Mouse (Mus musculus) right cerebral cortex, adult 2 months (tissue): ENCODE measurements around the gene BC034090.
"Not testable (repeated sequence)": the region's sequence is repeated elsewhere in the genome, so short reads cannot be mapped to it uniquely, and the experiment has no call there.

Experiments
- DNase-seq, 2 experiments: peaks; one replicate each; pipeline ENCODE4 v3.0.0; 2021 to 2022; ENCODE audit warnings: low spot score in 2 of 2

Gene BC034090

GRCm38 (mm10) chr1:155192805-155193368 lies 51.4 kb downstream of the BC034090 start:
- DNase-seq: no peak

DNA sequence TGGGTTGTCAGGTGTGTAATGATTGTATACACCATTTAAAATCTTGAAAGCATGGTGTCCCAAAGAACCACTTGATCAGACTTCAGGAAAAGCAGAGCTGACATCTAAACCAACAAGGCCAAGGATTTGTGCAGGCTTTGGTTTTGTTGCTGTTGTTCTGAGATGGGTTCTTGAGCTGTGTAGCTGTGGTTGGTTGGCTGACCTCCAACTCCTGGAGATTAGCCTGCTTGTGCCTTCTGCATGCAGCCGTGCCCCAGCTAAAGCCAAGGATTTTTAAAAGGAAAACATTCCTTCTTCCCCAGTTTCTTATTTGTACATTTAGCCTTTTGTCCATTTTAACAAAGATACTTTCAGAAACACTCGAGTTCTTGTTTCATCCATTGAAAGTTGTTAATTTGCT lies 52.6 kb downstream of the BC034090 start:
- no peak for DNase-seq

DNA sequence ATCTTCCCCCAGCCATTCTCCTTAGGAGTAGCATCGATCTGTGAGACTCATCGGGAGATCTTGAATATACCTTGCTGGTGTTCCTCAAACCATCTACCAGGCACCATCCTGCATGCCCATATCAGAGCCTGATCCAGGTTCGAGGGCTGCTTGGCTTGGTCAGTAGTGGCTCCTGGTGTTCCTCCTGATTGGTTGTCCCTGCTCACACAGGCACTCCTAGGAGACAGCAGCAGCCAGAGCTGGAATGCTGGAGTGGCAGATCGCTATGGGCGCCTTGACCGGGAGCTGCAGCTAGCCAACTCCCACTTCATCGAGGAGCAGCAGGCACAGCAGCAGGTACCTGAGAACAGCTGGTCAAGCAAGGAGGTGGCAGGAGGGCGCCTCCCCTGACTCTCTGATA lies 53.0 kb downstream of the BC034090 start:
- DNase-seq: no peak

- no peak for DNase-seq
These were observed 55.6 kb downstream of the BC034090 start for GRCm38 (mm10) chr1:155188656-155189055.

GRCm38 (mm10) chr1:155184191-155184590 lies 60.1 kb downstream of the BC034090 start:
- DNase-seq: no peak

- no peak for DNase-seq
These were observed 65.9 kb downstream of the BC034090 start for GRCm38 (mm10) chr1:155178192-155178924.

DNA sequence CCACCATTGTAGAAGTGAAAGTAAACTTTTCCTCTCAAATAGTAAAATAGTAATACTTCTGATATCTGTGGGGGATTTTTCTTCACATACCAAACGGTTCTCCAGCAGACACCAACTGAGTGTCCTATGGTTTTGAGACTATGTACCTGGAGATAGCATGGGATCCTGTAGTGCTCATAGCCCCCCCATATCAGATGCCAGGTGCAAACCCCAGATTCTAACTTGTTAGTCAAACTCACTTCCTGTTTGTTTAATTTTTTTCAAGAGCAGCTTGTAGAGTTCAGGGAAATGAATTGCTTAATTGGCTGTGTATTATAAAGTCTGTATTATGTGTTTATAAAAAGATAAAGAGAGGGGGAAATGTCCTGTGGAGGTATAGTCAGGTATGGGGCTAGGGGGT lies 69.8 kb downstream of the BC034090 start:
- DNase-seq: no peak

DNA sequence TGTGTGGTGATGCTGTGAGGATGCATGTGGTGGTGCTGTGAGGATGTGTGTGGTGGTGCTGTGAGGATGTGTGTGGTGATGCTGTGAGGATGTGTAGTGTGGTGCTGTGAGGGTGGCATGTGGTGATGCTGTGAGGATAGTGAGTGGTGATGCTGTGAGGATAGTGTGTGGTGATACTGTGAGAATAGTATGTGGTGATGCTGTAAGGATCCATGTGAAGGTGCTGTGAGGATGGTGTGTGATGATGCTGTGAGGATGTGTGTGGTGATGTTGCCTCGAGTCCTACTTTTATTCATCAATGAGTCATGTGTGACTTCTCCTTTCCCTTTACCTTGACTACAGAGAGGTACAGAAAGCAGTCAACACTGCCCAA lies 70.6 kb downstream of the BC034090 start:
- DNase-seq: not testable (repeated sequence)

DNA sequence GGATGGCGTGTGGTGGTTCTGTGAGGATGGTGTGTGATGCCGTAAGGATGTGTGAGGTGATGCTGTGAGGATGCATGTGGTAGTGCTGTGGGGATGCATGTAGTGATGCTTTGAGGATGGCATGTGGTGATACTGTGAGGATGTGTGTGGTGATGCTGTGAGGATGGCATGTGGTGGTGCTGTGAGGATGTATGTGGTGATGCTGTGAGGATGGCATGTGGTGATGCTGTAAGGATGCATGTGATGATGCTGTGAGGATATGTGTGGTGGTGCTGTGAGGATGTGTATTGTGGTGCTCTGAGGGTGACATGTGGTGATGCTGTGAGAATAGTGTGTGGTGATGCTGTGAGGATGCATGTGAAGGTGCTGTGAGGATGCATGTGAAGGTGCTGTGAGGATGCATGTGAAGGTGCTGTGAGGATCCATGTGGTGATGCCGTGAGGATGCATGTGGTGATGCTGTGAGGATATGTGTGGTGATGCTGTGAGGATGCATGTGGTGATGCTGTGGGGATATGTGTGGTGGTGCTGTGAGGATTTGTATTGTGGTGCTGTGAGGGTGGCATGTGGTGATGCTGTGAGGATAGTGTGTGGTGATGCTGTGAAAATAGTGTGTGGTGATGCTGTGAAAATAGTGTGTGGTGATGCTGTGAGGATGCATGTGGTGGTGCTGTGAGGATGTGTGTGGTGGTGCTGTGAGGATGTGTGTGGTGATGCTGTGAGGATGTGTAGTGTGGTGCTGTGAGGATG lies 71.2 kb downstream of the BC034090 start:
- DNase-seq: no peak

GRCm38 (mm10) chr1:155169935-155170334 lies 74.3 kb downstream of the BC034090 start:
- no peak for DNase-seq

DNA sequence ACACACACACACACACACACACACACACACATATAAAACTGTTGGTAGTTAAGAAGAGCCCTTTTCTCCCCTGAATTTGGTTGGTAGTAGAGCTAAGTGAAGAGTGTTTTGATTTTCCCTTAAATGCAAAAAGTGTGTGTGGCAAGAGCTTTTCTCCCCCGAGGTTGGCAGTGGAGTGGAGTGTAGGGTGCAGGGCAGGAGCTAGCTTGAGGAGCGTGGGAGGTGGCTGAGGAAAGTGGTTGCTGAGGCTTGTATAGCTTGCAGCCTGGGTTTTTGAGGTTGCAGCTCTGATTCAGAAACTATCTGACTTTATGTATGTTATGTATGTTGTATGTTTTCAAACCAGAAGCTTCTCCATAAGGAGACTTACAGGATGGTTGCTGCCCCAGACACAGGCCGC lies 76.8 kb downstream of the BC034090 start:
- peak in 1 of 2 experiments; percentile 24 for DNase-seq
